Mouse (Mus musculus) MEL (cell line): ENCODE measurements around the gene Catsper4.

Experiments
- CHD1 ChIP-seq: IDR thresholded peaks from 2 replicates; pipeline ENCODE4 v1.6.1; 2012; ENCODE audit warnings: low read depth, mild to moderate bottlenecking, inconsistent platforms, low read length, improper control_type of control experiment
- CTCF ChIP-seq, 3 experiments: IDR thresholded peaks in 2 of 3; conservative IDR thresholded peaks in 1 of 3; 2 replicates each; pipeline ENCODE4 v1.5.1; 2011 to 2012; ENCODE audit warnings: low read length in 3 of 3, low read depth in 2 of 3, mild to moderate bottlenecking in 2 of 3, improper control_type of control experiment in 1 of 3, inconsistent platforms in 1 of 3, mixed read lengths in 1 of 3, moderate library complexity in 1 of 3; ENCODE audit not compliant: control insufficient read depth in 1 of 3, insufficient read depth in 1 of 3, poor library complexity in 1 of 3, severe bottlenecking in 1 of 3
- EP300 ChIP-seq, 2 experiments: IDR thresholded peaks; 2 replicates each; pipeline ENCODE4 v1.6.1; 2011; ENCODE audit warnings: improper control_type of control experiment in 2 of 2, low read length in 2 of 2, low read depth in 1 of 2, mild to moderate bottlenecking in 1 of 2
- JUND ChIP-seq: IDR thresholded peaks from 2 replicates; pipeline ENCODE4 v1.6.1; 2011; ENCODE audit warnings: low read depth, mild to moderate bottlenecking, improper control_type of control experiment, low read length
- MAFK ChIP-seq: IDR thresholded peaks from 2 replicates; pipeline ENCODE4 v1.6.1; 2011; ENCODE audit warnings: low read depth, mild to moderate bottlenecking, low read length, improper control_type of control experiment, borderline replicate concordance
- MAX ChIP-seq: IDR thresholded peaks from 2 replicates; pipeline ENCODE4 v1.6.1; 2011; ENCODE audit warnings: low read length, improper control_type of control experiment
- NELFE ChIP-seq: IDR thresholded peaks from 2 replicates; pipeline ENCODE4 v1.6.1; 2011; ENCODE audit warnings: low read depth, low read length, improper control_type of control experiment
- NRF1 ChIP-seq: IDR thresholded peaks from 2 replicates; pipeline ENCODE4 v1.6.1; 2014; ENCODE audit warnings: low read depth, mild to moderate bottlenecking, inconsistent platforms, low read length, improper control_type of control experiment, moderate library complexity; ENCODE audit not compliant: poor library complexity, insufficient read depth, severe bottlenecking
- POLR2A ChIP-seq, 2 experiments: IDR thresholded peaks; 2 replicates each; pipeline ENCODE4 v1.6.1; 2011 to 2012; ENCODE audit warnings: low read length in 2 of 2, mild to moderate bottlenecking in 2 of 2, control low read depth in 1 of 2, improper control_type of control experiment in 1 of 2, low read depth in 1 of 2, moderate library complexity in 1 of 2; ENCODE audit not compliant: control insufficient read depth in 1 of 2, insufficient read depth in 1 of 2, poor library complexity in 1 of 2
- SMC3 ChIP-seq: IDR thresholded peaks from 2 replicates; pipeline ENCODE4 v1.6.1; 2011; ENCODE audit warnings: low read depth, low read length, improper control_type of control experiment
- TAL1 ChIP-seq: IDR thresholded peaks from 2 replicates; pipeline ENCODE4 v1.6.1; 2012; ENCODE audit warnings: mild to moderate bottlenecking, inconsistent platforms, low read length, moderate library complexity, mixed read lengths
- TBP ChIP-seq: IDR thresholded peaks from 2 replicates; pipeline ENCODE4 v1.8.0; 2011; ENCODE audit warnings: low read depth, low read length, improper control_type of control experiment
- USF1 ChIP-seq: IDR thresholded peaks from 2 replicates; pipeline ENCODE4 v1.6.1; 2014; ENCODE audit warnings: low read depth, mild to moderate bottlenecking, inconsistent platforms, low read length, improper control_type of control experiment, moderate library complexity

DNA sequence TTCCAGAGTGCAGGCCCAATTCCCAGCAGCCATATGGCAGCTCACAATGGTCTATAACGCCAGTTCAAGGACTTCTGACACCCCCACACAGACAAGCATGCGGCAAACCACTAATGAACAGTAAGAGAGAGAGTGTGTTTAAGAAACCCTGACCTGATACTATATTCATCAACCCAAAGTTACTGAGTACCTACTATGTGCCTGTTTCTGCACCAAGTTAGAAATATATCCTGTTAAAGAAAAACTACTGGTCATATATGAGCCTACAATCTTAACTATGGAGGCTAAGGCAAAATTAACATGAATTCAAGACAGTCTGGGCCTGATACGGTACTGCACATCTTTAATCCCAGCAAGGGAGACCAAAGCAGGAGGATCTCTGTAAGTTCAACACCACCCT is 41.6 kb downstream of the Catsper4 start:
- TF ChIP-seq CTCF (IDR thresholded peaks at IDR 0.05 in 2 of 3, conservative IDR thresholded peaks at IDR 0.05 in 1 of 3; ENCODE audit: control insufficient read depth in 1 of 3, insufficient read depth in 1 of 3, low read depth in 2 of 3, low read length in 3 of 3, poor library complexity in 1 of 3, severe bottlenecking in 1 of 3) (no peak), MAFK (no peak), NRF1 (no peak), EP300 (IDR thresholded peaks at IDR 0.05; ENCODE audit: low read depth in 1 of 2, low read length in 2 of 2) (no peak), JUND (no peak), CHD1 (no peak), POLR2A (IDR thresholded peaks at IDR 0.05; ENCODE audit: control insufficient read depth in 1 of 2, insufficient read depth in 1 of 2, low read depth in 1 of 2, low read length in 2 of 2, poor library complexity in 1 of 2) (no peak), NELFE (no peak), TAL1 (no peak), MAX (no peak), TBP (no peak), SMC3 (no peak), USF1 (no peak)
